Mouse (Mus musculus) olfactory bulb, adult 2 months (tissue): Measurements from ENCODE around the gene Sos1.

Source experiments
- CTCF ChIP-seq: fragments of 200-500 bp; IDR thresholded peaks from 2 replicates; pipeline ENCODE4 v1.5.1; 2012; ENCODE audit warnings: low read depth, mild to moderate bottlenecking, low read length, moderate library complexity; ENCODE audit not compliant: insufficient read depth
- POLR2A ChIP-seq: fragments of 200-500 bp; IDR thresholded peaks from 2 replicates; pipeline ENCODE4 v1.6.1; 2012; ENCODE audit warnings: mild to moderate bottlenecking, low read depth, low read length, moderate library complexity; ENCODE audit not compliant: insufficient read depth

GRCm38 (mm10) chr17:80446470-80446869 lies 33.8 kb downstream of the Sos1 start:
- TF ChIP-seq CTCF, result no peak
- TF ChIP-seq POLR2A, result no peak
